Mouse (Mus musculus): ENCODE data around the gene Rbbp5. TPM values are rescaled to one million over a fixed set of nuclear protein-coding genes. Genes with fewer than 3 reads are reported as not detected.
"Not testable (repeated sequence)": the region's sequence is repeated elsewhere in the genome, so short reads cannot be mapped to it uniquely, and the experiment has no call there.

The Rbbp5 gene
- polyA plus RNA-seq (2012; rRNA removed): 29.5 and 31.6 TPM in 2 replicates

- DNase-seq (ENCODE audit: low spot score): peak; percentile 75
Measured at GRCm38 (mm10) chr1:132476928-132477691, at the start of gene Rbbp5. Gene Rbbp5, plus strand, starts transcription at chr1:132477365.

- no peak for DNase-seq (ENCODE audit: low spot score)
Measured at GRCm38 (mm10) chr1:132430818-132431217, 46.3 kb upstream of the Rbbp5 start.

DNA sequence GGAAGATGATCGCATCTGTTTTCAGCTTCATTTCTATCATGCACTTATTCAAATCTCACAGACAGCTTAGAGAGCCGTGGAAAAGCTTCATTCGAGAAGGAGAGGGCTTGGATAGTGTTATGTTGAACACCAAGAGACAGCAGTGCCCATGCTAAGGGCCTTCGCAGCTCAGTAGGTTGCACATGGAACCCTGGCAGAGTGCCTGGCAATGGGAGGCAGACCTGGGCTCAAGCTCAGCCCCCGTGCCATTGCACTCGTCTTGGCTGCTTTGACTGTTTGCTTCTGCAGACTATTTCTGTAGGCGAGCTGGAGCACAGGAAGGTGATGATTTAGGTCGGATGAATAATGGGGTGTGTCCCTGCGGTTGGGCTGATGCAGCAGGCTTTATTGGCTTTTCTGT, 45.4 kb upstream of the Rbbp5 start:
- DNase-seq (ENCODE audit: low spot score): no peak

- DNase-seq (ENCODE audit: low spot score): no peak
Measured at GRCm38 (mm10) chr1:132433349-132433748, 43.8 kb upstream of the Rbbp5 start.

GRCm38 (mm10) chr1:132434032-132434431, 43.1 kb upstream of the Rbbp5 start:
- no peak for DNase-seq (ENCODE audit: low spot score)

DNA sequence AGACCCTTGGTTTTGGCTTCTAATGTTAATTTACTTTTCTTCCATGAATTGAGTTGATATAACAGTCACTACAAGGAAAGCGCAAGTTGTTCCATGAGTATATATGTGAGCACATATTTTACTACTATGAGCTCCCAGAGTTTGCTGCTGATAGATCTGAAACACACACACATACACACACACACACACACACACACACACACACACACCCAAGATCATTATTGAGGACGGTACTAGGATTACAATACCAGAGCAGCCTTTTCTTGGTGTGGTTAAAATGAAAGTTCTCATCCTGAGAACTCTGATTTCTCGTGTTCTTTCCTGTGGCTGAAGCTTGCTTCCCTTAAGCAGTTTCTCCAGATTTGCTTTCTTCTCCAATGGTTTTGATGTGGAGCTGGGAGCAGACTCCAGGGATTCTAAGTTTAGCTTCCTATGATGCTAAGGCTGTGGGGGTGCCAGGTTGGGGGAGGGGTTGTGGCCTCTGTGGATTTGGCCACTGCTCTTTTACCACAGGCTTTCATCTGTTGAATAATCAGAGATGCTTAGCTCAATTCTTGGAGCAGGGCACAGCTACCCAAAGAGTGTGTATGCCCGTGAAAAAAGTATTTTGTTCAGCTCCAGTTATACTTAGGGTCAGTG, 40.7 kb upstream of the Rbbp5 start:
- DNase-seq (ENCODE audit: low spot score): no peak

DNA sequence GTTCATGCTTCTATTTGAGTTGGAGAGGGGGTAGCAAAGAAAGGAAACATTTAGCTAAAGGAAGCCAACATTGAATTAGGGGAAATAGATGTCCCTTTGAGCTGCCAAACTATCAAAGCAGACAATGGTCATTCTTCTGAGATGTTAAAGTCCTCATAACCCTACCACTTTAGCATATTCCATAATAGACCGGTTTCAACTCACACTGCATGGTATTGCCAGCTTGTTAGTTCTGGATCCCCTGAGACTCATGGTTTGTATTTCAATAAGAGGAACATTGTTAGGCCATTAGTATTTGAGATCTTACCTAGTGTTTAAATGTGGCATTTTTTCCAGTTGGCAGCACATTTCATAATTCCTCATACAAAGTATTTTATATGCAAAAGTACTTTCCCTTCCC, 40.2 kb upstream of the Rbbp5 start:
- no peak for DNase-seq (ENCODE audit: low spot score)

DNA sequence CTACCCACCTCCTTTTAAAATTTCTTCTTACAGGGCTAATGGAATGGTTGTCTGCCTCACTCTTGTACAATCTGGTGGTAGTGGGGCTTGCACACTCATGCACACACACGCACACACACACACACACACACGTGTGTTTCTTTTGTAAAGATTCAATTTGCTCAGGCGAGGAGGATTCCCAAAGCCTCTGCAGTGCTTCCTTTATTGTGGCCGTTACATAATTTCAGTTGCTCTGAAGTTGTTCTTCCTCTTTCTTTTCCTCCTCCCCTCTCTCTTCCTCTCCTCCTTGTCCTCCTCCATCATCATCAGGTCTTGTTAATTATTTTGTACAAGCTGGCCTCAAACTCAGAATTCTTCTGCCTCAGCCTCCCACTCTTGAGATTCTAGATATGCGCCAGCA, 39.8 kb upstream of the Rbbp5 start:
- DNase-seq (ENCODE audit: low spot score): no peak

- DNase-seq (ENCODE audit: low spot score): no peak
Measured at GRCm38 (mm10) chr1:132440896-132441435, 36.2 kb upstream of the Rbbp5 start.

GRCm38 (mm10) chr1:132449742-132450141, 27.4 kb upstream of the Rbbp5 start:
- DNase-seq (ENCODE audit: low spot score): no peak

DNA sequence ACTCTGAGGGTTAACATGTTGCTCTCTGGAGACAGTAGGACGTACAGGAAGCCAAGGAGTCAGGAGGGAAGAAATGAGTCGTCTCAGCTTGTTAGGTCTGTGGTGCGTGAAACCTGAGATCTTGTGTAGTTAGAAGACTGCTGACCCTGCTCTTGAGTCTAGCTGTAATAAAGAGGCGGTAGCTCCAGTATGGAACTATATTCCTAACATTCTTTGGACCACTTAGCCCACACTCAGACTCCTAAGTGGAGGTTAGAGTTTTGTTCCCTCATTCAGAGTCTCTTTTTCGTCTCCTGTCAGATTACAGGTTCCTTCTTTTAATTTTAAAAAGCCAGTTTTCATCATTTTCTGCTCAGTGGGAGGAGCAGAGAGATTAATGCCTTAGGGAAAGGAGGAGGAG, 12.5 kb upstream of the Rbbp5 start:
- DNase-seq (ENCODE audit: low spot score): no peak

DNA sequence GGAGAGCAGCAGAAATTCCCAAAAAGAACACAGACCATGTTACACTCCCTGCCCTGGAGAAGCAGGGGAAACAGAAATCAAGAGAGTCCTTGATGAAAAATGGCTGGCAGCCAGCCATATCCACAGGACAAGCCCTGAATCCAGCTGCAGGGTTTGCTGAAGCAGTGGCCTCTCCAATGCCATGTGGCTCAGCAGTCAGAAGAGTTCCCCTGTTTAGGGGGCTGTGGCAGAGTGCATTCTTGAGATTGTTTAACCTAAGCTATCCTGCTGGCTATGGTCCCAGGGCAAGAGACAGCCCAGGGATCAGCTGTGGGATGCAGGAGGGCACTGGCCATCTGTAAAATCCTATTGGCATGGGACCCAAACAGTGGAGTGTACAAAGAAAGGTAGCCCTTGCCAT, 8.2 kb upstream of the Rbbp5 start:
- DNase-seq (ENCODE audit: low spot score): no peak

GRCm38 (mm10) chr1:132469519-132469918, 7.6 kb upstream of the Rbbp5 start:
- no peak for DNase-seq (ENCODE audit: low spot score)

GRCm38 (mm10) chr1:132470031-132470430, 7.1 kb upstream of the Rbbp5 start:
- DNase-seq (ENCODE audit: low spot score): not testable (repeated sequence)

DNA sequence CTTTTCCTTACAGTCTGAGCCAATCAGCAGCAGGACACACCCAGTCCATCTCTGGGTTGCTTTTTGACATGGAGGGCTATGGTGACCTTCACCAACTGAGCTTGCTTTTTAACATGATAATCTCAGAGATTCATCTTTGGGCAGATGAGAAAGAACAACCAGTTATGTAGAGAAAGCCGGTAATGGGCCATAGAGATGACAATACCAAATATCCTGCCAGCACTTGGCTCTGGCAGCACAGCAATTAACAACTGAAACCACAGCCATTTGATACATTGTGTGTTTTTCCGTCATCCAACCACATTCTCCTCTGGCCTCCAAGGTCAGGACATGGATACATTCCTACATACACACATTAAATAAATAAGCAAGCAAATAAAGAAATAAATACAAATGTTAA, 6.1 kb upstream of the Rbbp5 start:
- no peak for DNase-seq (ENCODE audit: low spot score)

- DNase-seq (ENCODE audit: low spot score): no peak
Measured at GRCm38 (mm10) chr1:132471499-132471898, 5.7 kb upstream of the Rbbp5 start.

DNA sequence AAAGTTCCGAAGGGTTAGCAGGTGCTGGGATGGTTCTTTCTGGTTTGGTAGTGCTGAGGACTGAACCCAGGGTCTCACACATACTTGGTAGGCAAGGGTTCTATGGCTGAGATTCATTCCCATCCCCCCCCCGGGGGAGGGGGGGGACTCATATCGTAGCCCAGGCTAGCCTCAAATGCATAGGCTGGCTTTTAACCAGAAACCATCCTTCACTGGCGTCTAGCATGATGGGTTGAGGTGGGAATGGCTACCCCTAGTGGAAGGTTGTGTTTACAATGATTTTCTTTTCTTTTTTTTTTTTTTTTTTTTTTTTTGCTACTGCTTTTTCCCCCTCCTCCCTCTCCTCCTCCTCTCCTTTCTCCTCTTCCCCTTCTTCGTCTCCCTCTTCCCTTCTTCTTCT, 4.6 kb upstream of the Rbbp5 start:
- DNase-seq (ENCODE audit: low spot score): no peak

- no peak for DNase-seq (ENCODE audit: low spot score)
Measured at GRCm38 (mm10) chr1:132474496-132474895, 2.7 kb upstream of the Rbbp5 start.

- no peak for DNase-seq (ENCODE audit: low spot score)
Measured at GRCm38 (mm10) chr1:132476575-132476927, 614 bp upstream of the Rbbp5 start.

DNA sequence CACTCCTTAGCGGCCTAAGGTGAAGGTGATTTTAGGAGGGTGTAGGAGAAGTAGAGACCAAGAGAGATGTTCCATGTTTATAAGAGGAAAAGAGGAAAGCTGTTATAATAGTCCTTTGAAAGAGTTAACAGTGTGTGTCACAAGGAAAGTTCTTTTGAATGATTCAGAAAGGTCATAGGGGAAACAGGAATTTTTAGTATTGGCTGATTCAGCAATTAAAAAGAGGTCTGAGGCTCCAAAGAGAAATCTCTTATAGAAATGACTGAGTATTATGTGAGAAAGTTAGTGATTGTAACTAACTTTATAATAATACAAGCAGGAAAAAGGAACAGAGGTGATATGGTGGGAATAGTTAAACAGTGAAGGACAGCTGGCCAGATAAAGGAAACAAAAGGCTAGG, 2.3 kb downstream of the Rbbp5 start:
- no peak for DNase-seq (ENCODE audit: low spot score)

DNA sequence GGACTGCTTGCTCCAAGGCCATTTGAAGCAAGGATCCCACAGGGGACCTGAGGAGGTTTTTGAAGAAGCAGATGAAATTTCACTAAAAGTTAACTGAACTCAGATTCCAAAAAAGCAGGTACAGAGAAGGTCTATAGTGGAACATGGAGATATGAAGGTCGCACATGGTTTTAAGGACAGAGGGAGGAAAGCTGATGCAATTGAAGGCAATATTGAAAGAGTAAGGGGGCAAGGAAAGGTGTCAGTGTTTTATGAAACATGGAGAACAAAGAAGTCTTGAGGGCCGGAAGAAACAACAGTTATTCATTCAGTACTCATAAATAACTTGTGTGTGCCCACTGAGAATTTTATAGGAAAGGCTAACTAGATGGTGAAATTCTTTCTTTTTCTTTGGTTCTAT, 4.5 kb downstream of the Rbbp5 start:
- DNase-seq (ENCODE audit: low spot score): no peak

- no peak for DNase-seq (ENCODE audit: low spot score)
Measured at GRCm38 (mm10) chr1:132483234-132483633, 6.1 kb downstream of the Rbbp5 start.

DNA sequence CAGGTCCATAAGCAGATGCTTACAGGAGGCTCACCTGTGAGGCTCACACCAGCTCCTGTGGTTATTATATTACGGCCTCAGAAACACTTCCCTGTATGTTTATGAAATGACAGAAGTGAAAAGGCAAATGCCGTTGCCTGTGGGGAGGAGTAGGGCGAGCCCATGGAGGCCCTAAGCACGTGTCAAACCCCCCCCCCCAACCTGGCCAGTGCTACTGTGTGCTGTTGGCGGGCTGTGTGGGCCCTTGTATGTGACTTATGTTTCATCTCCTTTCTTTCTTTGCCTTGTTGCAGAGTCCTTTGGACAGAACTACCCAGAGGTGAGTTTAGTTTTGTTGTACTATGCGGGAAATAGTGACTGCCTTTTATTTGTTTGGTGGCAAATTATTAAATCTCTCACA, 6.6 kb downstream of the Rbbp5 start:
- DNase-seq (ENCODE audit: low spot score): no peak
